ENCODE assay signal across 26 mouse cellular contexts in genomic region chr12:103211078-103211477, GRCm38 (mm10). TPM values are rescaled to one million over a fixed set of nuclear protein-coding genes. Genes with fewer than 3 reads are reported as not detected.
A peak's percentile ranks its signal among the peaks of the same experiment; 100 is the strongest.
DNase-seq lines count a peak whose midpoint lies in the region; ATAC-seq lines count a peak whose summit lies in the region.
"Had no signal": no experiment of that assay in that cellular context is flagged by ENCODE, and none has a peak within 500 bp of the region (broad histone marks: within the 10 kb centered on the region; RNA-seq: fewer than 3 reads in every experiment).

No protein-coding gene starts in this region.

- H3K9ac ChIP-seq in hindbrain, embryonic 12.5 days: no peak overlapping the region
- H3K9ac ChIP-seq in kidney, embryonic 16.5 days (replicated peaks; ENCODE audit: low read length): no peak overlapping the region
- H3K9ac ChIP-seq: embryonic facial prominence, embryonic 12.5 days; heart, embryonic 13.5 days; limb, embryonic 12.5 days; liver, embryonic 12.5 days had no signal

- no peak overlapping the region for H3K4me3 ChIP-seq in hindbrain, embryonic 10.5 days
- H3K4me3 ChIP-seq in hindbrain, embryonic 12.5 days: no peak overlapping the region
- no peak overlapping the region for H3K4me3 ChIP-seq in kidney, embryonic 16.5 days (ENCODE audit: low read length)
- H3K4me3 ChIP-seq: embryonic facial prominence, embryonic 12.5 days; heart, embryonic 13.5 days; limb, embryonic 12.5 days; liver, embryonic 12.5 days had no signal

- H3K4me2 ChIP-seq in hindbrain, embryonic 12.5 days (replicated peaks): no peak overlapping the region
- H3K4me2 ChIP-seq in kidney, embryonic 16.5 days (replicated peaks; ENCODE audit: low read depth, low read length): no peak overlapping the region
- H3K4me2 ChIP-seq: embryonic facial prominence, embryonic 12.5 days; heart, embryonic 13.5 days; limb, embryonic 12.5 days; liver, embryonic 12.5 days had no signal

- DNase-seq in cerebellum, adult 9-11 months: peak; percentile 32
- no peak for DNase-seq in cerebellum, adult 9-10 months
- DNase-seq in hindbrain, embryonic 10.5 days (ENCODE audit: low spot score): no peak
- DNase-seq in left cerebral cortex, adult 9 months (ENCODE audit: low spot score in 2 of 2): peak; percentile 46 to 49
- no peak for DNase-seq in left cerebral cortex, postnatal 4 days
- peak; percentile 89 for DNase-seq in layer of hippocampus, adult 9-11 months
- DNase-seq: adrenal gland, postnatal 10 days; heart, postnatal 4 days; lung, adult 2 months; thymus, adult 2 months had no signal

- peaks cover 11% of the 10 kb centered on the region for H3K4me1 ChIP-seq in hindbrain, embryonic 10.5 days (replicated peaks)
- peaks cover 17% of the 10 kb centered on the region for H3K4me1 ChIP-seq in hindbrain, embryonic 12.5 days
- peaks cover 22% of the 10 kb centered on the region for H3K4me1 ChIP-seq in kidney, embryonic 16.5 days (ENCODE audit: insufficient read depth, low read length)
- H3K4me1 ChIP-seq: embryonic facial prominence, embryonic 12.5 days; liver, embryonic 12.5 days had no signal

- H3K9me3 ChIP-seq in hindbrain, embryonic 10.5 days: no peaks in the 10 kb centered on the region
- no peaks in the 10 kb centered on the region for H3K9me3 ChIP-seq in hindbrain, embryonic 12.5 days (replicated peaks)
- H3K9me3 ChIP-seq in kidney, embryonic 16.5 days (ENCODE audit: low read length): no peaks in the 10 kb centered on the region
- H3K9me3 ChIP-seq: embryonic facial prominence, embryonic 12.5 days; heart, embryonic 13.5 days; limb, embryonic 12.5 days; liver, embryonic 12.5 days had no signal

- 62% methylated on average over 5 of the region's 5 CpGs for WGBS in hindbrain, embryonic 10.5 days
- WGBS in hindbrain, embryonic 12.5 days: 47% methylated on average over 5 of the region's 5 CpGs
- 61% methylated on average over 5 of the region's 5 CpGs for WGBS in kidney, embryonic 16.5 days

- no peaks in the 10 kb centered on the region for H3K36me3 ChIP-seq in hindbrain, embryonic 10.5 days
- no peaks in the 10 kb centered on the region for H3K36me3 ChIP-seq in hindbrain, embryonic 12.5 days
- H3K36me3 ChIP-seq in kidney, embryonic 16.5 days (ENCODE audit: insufficient read depth, low read length): no peaks in the 10 kb centered on the region
- H3K36me3 ChIP-seq: embryonic facial prominence, embryonic 12.5 days; G1E; heart, embryonic 13.5 days; limb, embryonic 12.5 days; liver, embryonic 12.5 days had no signal

- no peaks in the 10 kb centered on the region for H3K27me3 ChIP-seq in hindbrain, embryonic 10.5 days (ENCODE audit: insufficient read depth, poor library complexity, severe bottlenecking)
- H3K27me3 ChIP-seq in hindbrain, embryonic 12.5 days: no peaks in the 10 kb centered on the region
- H3K27me3 ChIP-seq in kidney, embryonic 16.5 days (ENCODE audit: insufficient read depth, low read length): no peaks in the 10 kb centered on the region
- H3K27me3 ChIP-seq: heart, embryonic 13.5 days; limb, embryonic 12.5 days; liver, embryonic 12.5 days had no signal

- H3K27ac ChIP-seq in hindbrain, embryonic 10.5 days: peak overlapping the region; percentile 40; the same call in 1 of the 2 replicates
- no peak overlapping the region for H3K27ac ChIP-seq in hindbrain, embryonic 12.5 days
- H3K27ac ChIP-seq in kidney, embryonic 16.5 days (ENCODE audit: low read length): no peak overlapping the region
- H3K27ac ChIP-seq: embryonic facial prominence, embryonic 12.5 days; heart, embryonic 13.5 days; hindbrain, postnatal 0 days; kidney, postnatal 0 days; limb, embryonic 12.5 days; liver, embryonic 12.5 days had no signal

- intact Hi-C loops in left cerebral cortex, postnatal 4 days (cut with DNase I): no loop called here

- ATAC-seq in hindbrain, embryonic 12.5 days (ENCODE audit: low FRiP score): no peak
- ATAC-seq in kidney, embryonic 16.5 days (ENCODE audit: low FRiP score, low TSS enrichment): no peak
- ATAC-seq: activated CD4-positive, CD25-positive, alpha-beta regulatory T cell, adult 4 months; forebrain, embryonic 16.5 days; hindbrain, postnatal 0 days; intestine, postnatal 0 days; liver, embryonic 12.5 days had no signal

RNA-seq across cellular contexts. Expression of gene Prima1, which starts 30.9 kb away (rescaled TPM):
- 0.91 and 1.2 TPM in 2 replicates for polyA plus RNA-seq in hindbrain, embryonic 10.5 days (2016; fragmentation: Nextera tagmentation; extraction: Ambion mirVana)
- polyA plus RNA-seq in hindbrain, embryonic 12.5 days (2016; fragmentation: Nextera tagmentation; extraction: Ambion mirVana): 0.80 and 1.6 TPM in 2 replicates
- total RNA-seq in left cerebral cortex, postnatal 4 days (2021): 1 to 10 TPM in 1 of 2 experiments, under 1 TPM in 1; 0.62 to 1.8 TPM
- polyA plus RNA-seq in kidney, embryonic 16.5 days (2015; fragmentation: Nextera tagmentation; extraction: Ambion mirVana): 0.47 and 1.5 TPM in 2 replicates
- total RNA-seq: common myeloid progenitor, adult 5-6 weeks; G1E; granulocyte monocyte progenitor cell, adult 5-6 weeks; megakaryocyte-erythroid progenitor cell, adult 5-6 weeks; neutrophil, adult 5-6 weeks had no signal
- polyA plus RNA-seq: activated CD4-positive, CD25-positive, alpha-beta regulatory T cell, adult 4 months; G1E; limb, embryonic 12.5 days; liver, embryonic 12.5 days; thymus, adult 2 months had no signal

Comparison
In these comparisons a context has a peak if more than half of its experiments do, and no peak if none do; other contexts are left out.
1. DNase-seq: peak in cerebellum, adult 9-11 months (single experiment), left cerebral cortex, adult 9 months (2 of 2) and layer of hippocampus, adult 9-11 months (single experiment); none in cerebellum, adult 9-10 months (single experiment), hindbrain, embryonic 10.5 days (single experiment) and left cerebral cortex, postnatal 4 days (single experiment).